Mouse (Mus musculus): ENCODE data around the gene Pim2.
A peak's percentile ranks its signal among the peaks of the same experiment; 100 is the strongest.

The Pim2 gene

GRCm38 (mm10) chrX:7878007-7878419 lies at the start of gene Pim2:
Gene Pim2, plus strand, starts transcription at chrX:7878262.
- DNase-seq (ENCODE audit: low spot score), result no peak

DNA sequence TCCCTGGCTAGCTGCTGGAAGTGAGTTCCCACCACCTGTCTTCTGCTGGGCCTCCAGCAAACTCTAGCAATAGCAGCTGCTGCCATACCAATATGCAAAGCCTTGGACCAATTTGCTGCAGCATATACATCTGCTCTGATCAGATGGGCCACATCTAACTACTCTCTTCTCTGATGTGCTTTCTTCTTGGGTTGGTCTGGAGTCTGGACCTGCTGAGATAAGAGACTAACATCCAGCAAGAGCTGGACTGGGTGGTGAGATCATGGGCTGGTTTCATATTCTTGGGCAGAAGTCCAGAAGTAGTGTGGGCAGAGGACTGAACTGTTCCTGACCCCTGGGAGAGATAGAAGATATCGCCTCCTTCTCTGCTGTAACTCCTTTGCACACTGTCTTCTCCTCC lies 40.9 kb upstream of the Pim2 start:
- DNase-seq (ENCODE audit: low spot score), result no peak

GRCm38 (mm10) chrX:7840842-7841162 lies 37.3 kb upstream of the Pim2 start:
- no peak for DNase-seq (ENCODE audit: low spot score)

DNA sequence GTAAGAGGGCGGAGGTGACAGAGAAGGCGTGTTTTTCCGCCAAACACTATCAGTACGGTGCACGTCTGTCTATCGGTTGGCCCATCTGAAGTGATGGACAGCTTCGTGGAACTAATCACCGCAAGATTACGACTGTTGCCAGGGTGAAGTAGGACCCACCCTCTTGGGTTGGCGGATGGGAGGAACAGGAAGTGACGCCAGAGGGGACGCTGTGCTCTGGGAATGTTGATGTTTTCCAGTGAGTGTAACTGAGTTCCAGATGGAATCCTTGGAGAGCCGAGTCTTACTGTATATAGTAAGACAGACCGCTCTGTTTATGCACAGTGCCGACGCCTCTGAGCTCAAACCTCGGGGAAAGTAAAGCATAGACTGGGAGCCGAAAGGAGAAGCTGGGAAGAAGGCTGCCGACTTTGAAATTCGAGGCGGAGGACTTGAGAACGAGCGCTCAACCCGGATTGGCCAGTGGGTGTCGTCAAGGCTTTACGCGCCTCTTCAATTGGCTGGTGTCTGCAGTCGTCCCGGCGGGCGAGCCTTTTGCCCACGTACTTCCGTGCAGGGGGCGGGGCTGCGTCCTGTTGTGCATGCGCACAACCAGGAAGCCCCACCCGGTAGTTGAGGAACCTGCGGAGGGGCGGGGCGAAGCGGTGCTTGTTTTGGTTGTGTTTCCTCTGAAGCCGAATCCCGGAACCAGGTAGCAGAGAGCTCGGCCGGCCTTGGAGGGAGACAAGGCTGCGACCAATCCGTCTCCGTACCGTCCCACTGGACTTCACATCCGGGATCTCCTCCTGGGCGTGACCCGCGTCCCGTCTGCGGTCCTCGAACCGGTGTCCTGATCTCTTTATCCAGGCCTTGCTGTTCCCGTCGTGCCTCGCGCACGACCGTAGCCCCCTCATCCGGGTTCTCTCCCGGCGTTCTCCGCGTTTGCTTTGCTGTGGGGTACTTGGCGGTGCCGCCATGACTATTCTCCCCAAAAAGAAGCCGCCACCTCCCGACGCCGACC lies 36.6 kb upstream of the Pim2 start, which contains the start of gene Otud5:
TSS of gene Otud5 (plus strand) at position 202 of the 1,000 bp plus-strand sequence.
- peak; percentile 76 for DNase-seq (ENCODE audit: low spot score)

DNA sequence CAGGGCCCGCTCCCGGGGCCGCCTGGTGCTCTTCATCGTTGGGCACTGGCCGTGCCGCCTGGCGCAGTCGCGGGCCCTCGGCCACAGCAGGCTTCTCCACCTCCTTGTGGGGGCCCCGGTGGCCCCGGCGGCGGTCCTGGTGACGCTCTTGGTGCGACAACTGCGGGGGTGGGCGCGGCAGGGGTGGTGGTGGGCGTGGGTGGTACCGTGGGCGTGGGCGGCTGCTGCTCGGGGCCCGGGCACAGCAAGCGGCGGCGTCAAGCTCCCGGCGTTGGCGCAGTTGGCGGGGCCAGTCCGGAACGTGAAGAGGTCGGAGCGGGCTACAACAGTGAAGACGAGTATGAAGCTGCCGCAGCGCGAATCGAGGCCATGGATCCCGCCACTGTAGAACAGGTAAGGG lies 35.7 kb upstream of the Pim2 start:
- no peak for DNase-seq (ENCODE audit: low spot score)

- DNase-seq (ENCODE audit: low spot score), result no peak
Measured at GRCm38 (mm10) chrX:7847845-7848244, 30.2 kb upstream of the Pim2 start.

- DNase-seq (ENCODE audit: low spot score), result no peak
Measured at GRCm38 (mm10) chrX:7854578-7854977, 23.5 kb upstream of the Pim2 start.

DNA sequence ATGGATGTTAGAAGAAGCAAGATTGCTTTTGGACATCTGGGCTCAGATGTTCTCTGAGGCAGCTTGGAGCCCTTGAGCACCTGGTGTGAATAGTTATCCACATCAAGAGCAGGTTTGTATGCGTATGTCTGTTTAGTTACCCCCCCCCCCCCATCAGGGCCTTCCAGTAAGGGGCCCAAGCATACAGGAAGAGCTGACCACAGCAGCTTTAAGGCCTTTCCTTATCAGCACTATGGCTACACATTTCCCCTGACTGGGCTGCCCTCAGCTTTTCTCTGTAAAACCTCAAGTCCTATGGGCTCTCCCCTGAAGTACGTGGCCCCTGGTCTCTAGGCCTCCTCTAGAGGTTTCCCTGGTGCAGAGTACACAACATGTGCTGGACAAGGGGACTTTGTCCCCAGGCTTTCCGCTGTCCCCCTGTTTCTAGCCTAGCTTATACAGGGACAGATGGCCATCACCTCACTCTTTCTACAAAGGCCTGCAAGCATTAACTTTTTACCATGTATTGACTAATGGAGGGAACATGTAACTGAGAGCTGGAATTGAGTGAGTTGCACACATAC lies 18.8 kb upstream of the Pim2 start:
- no peak for DNase-seq (ENCODE audit: low spot score)

DNA sequence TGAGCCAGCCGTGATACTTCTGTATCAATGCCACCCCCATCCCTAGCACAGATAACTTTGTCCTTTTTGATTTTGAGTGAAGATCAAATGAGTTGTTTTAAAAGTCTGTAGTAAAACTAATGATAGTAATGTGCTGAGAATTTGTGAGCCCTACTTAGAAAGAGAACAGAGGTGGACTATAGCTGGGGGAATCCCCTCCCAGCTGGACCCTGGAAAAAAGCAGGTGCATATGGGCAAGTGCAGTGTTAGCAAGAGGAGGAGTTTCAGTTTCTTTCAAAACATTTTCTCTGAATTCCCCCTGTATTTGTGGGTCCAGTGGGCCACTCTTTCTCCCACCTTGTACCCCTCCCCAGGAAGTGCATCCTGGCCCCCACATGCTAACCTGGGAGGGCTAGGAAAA lies 14.9 kb upstream of the Pim2 start:
- DNase-seq (ENCODE audit: low spot score), result no peak

GRCm38 (mm10) chrX:7864551-7864950 lies 13.5 kb upstream of the Pim2 start:
- DNase-seq (ENCODE audit: low spot score), result no peak

- no peak for DNase-seq (ENCODE audit: low spot score)
Measured at GRCm38 (mm10) chrX:7865343-7865742, 12.7 kb upstream of the Pim2 start.

- DNase-seq (ENCODE audit: low spot score), result no peak
Measured at GRCm38 (mm10) chrX:7865786-7866185, 12.3 kb upstream of the Pim2 start.

GRCm38 (mm10) chrX:7867141-7867540 lies 10.9 kb upstream of the Pim2 start:
- no peak for DNase-seq (ENCODE audit: low spot score)

GRCm38 (mm10) chrX:7868506-7868905 lies 9.6 kb upstream of the Pim2 start:
- no peak for DNase-seq (ENCODE audit: low spot score)

GRCm38 (mm10) chrX:7869826-7870225 lies 8.2 kb upstream of the Pim2 start:
- DNase-seq (ENCODE audit: low spot score), result no peak

DNA sequence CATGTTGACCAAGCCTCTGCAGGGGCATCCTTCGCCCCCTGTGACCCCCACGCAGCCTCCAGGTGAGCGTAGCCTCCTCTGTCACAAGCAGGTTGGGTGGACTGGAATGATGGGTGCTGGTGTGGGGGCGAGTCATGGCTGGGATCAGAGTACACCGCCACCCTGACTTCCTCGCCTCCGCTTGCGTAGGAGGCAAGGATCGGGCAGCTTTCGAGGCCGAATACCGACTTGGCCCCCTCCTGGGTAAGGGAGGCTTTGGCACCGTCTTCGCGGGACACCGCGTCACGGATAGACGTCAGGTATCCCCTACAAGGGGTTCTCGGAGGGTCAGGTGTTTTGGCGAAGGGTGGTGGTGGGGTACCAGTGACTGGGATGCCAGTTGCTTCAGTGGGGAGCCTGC lies 433 bp downstream of the Pim2 start:
- DNase-seq (ENCODE audit: low spot score), result no peak

DNA sequence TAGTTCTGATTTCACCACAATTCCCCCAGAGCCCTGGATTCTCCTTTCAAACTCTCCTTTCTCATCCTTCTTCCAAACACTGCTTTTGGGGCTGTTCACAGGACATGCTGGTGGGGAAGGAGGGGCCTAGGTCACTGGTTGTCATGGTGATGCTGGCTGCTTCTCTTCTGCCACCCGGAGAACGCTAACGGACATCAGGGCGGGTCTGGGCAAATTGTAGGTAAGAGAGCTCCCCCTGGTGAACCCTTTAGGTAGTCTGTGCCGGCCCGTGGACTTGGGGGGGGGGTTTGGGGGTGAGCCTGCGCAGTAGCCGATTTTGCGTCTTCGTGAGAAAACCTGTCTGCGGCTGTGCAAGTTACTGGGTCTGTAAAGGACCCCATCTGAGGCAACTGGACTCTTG lies 1.8 kb downstream of the Pim2 start:
- no peak for DNase-seq (ENCODE audit: low spot score)

GRCm38 (mm10) chrX:7883841-7884567 lies 5.9 kb downstream of the Pim2 start, which contains the start of gene Slc35a2:
Gene Slc35a2, plus strand, starts transcription at chrX:7884028.
- peak; percentile 33 for DNase-seq (ENCODE audit: low spot score)

- DNase-seq (ENCODE audit: low spot score), result no peak
Measured at GRCm38 (mm10) chrX:7898211-7898610, 20.1 kb downstream of the Pim2 start.

- peak; percentile 37 for DNase-seq (ENCODE audit: low spot score)
Measured at GRCm38 (mm10) chrX:7898880-7899874, 21.1 kb downstream of the Pim2 start, which contains the start of the genes Pqbp1 and Timm17b. Gene Pqbp1, minus strand, starts transcription at chrX:7899269. Gene Timm17b, plus strand, starts transcription at chrX:7899357.

GRCm38 (mm10) chrX:7904441-7904840 lies 26.4 kb downstream of the Pim2 start:
- DNase-seq (ENCODE audit: low spot score), result no peak

Data from urinary bladder, postnatal 10 days (tissue).